Mouse (Mus musculus): ENCODE results near the gene Atf2. TPM values are rescaled to one million over a fixed set of nuclear protein-coding genes. Genes with fewer than 3 reads are reported as not detected.
A peak's percentile ranks its signal among the peaks of the same experiment; 100 is the strongest.
"Not testable (repeated sequence)": the region's sequence is repeated elsewhere in the genome, so short reads cannot be mapped to it uniquely, and the experiment has no call there.

The Atf2 gene
- 10 to 100 TPM; 78.5 to 81.2 TPM for total RNA-seq (2021)
- long read RNA-seq, experiment 1, full-length matches to known transcripts = 7 of 10 reads
- long read RNA-seq, experiment 1, partial matches to known transcripts = 1 of 10 reads
- long read RNA-seq, experiment 1, other reads (novel, unspliced or antisense) = 2 of 10 reads
- long read RNA-seq, experiment 2, full-length matches to known transcripts = 6 of 18 reads
- long read RNA-seq, experiment 2, partial matches to known transcripts = 5 of 18 reads
- long read RNA-seq, experiment 2, other reads (novel, unspliced or antisense) = 7 of 18 reads

DNA sequence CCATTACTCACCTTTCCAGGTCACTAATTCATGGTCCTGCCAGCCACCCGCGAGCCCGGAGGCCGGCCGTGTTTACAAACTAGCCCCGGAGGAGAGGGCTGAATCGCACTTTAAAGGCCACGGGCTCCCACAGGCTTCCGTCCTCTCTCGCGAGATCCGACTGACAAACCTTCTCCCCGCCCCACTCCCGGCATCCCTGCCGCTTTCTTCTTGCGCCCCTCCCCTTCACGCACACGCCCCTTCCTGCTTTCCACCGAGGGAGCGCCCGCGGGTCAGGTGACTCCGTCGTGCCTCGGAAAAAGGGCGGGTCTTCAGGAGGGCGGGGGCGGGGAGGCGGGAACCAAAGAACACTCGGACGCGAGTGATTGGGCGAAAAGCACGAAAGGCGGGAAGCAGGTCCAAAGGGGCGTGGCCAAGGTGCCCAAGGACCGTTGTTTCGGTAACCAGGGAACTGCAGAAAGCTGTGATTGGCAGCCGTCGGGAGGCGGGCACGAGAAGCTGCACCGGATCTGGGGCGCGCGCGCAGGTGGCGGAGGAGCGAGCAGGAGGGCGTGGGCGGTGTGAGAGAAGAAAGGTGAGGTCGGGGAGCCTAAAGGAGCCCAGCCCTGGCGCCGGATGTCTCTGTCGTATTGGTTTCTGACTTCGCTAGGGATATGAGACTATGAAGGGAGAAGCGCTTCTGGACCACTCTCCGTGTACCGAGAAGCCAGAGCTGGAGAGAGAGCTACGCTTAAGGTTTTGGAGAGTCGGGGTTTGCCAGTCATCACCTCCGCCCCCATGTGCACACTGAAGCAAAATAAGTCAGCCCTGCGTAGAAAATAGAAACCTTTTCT is at the start of gene Atf2:
Gene Atf2 (minus strand): TSS at position 176 of the 833 bp plus-strand sequence.
- peak; percentile 82 to 96 for DNase-seq (ENCODE audit: low spot score in 2 of 2)

DNA sequence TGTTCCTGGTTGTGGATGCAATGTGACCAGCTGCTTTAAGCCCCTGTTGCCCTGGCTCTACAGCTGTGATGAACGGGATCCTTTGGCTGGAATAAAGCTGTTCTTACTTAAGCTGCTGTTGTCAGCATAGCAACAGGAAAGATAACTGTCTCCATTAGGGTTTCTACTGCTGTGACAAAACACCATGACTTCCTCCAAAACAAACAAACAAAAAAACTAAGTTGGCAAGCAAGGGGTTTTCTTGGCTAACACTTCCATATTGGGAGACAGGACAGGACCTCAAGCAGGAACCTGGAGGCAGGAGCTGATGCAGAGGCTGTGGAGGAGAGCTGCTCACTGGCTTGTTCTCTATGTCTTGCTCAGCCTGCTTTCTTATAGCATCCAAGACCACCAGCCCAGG is 48.8 kb upstream of the Atf2 start:
- DNase-seq (ENCODE audit: low spot score in 2 of 2) = no peak

DNA sequence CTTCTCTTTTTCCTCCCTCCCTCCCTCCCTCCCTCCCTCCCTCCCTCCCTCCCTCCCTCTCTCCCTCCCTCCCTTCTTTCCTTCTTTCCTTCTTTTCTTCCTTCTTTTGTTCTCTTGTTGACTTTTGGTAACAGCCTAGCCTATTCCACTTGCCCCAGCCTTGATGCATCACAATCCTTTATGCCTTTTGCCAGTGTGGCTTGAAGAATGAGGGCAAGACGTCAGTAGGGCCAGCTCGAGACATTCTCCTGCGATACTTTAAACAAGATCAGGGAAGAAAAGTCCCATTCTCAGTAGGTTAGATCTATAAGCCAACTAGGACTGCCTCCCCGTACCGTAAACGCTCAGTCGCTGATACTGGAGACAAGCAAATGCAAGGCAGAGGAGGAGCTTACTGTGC is 48.0 kb upstream of the Atf2 start:
- DNase-seq (ENCODE audit: low spot score in 2 of 2) = no peak

DNA sequence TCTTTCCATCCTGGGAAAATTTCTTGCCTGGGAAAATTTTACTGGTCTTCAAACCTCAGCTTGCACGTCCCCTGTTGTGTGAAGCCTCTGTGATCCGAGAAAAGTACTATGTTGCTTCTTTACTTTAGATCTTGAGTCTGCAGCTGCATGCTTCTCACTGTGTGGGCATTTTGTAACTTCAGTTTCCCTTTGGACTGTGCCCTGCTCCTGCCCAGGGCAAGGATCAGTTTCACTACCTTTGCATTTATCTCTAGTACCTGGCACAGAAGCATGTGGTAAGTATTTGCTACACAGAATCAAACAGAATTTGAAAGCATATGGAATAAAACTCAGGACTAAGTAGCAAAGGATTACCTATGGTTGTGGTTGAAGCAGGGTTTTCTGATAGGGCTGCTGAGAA is 46.5 kb upstream of the Atf2 start:
- no peak for DNase-seq (ENCODE audit: low spot score in 2 of 2)

DNA sequence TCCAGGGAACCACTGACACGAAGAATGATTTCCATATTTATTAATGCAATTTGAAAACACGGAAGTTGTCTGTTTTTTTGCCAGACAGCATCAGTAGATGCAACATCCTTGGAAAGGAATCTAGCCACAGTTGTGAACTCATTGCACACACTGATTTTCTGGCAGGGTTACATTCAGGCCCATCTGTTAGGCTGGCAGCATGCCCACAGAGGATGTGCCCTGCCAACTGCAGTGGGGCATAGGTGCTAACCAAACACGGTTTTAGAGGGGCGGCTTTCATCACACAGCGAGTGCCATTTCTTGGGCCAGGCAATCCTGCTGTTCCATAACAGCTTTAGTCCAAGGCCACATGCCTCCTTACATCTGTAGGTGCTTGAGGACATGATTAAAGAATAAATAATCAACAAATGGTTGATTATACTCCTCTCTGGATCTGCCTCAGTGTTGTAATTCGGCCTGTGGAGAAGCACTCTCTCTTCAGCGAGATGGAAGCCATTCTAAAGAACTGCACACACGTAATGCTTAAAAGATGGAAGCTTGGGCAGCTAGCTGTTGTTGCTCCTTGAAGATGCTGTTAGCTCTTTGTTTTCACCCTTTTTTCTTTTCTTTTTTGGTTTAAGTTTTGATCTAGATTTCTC is 40.4 kb upstream of the Atf2 start:
- DNase-seq (ENCODE audit: low spot score in 2 of 2) = no peak

DNA sequence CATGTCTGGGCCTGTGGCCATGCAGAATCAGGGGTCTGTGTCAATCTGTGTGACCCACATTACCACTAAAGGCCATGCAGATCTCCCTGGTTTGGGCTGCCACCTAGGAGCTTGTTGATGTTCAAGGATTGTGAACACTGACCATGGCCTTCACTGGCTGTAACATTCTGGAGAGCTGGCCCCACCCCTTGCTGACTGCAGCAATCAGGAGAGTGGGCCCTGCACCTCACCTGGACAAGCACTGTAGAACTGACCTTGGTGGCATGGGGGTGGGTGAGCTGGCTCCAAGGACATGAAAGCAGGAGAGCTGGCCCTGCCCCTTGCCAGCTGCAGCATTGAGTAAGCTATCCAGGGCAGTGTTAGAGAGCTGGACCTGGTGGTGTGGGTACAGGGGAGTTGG is 35.3 kb upstream of the Atf2 start:
- DNase-seq (ENCODE audit: low spot score in 2 of 2) = no peak

DNA sequence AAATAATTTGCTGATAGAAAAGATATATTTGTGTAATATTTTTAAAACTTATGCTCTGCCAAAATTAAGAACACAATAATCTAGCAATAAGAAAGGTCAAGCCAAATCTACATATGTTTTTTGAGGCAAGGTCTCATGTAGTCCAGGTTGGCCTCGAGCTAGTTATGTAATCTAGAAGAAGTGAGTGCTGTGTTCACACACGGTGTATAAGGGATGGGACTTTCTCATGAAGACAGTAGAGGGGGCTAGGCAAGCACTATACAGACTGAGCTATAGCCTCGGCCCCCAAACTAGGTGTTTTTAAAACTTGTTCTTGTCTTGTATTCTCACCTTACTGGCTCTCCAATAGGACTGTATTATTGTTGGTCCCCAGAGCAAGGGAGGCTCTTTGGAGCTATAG is 33.1 kb upstream of the Atf2 start:
- no peak for DNase-seq (ENCODE audit: low spot score in 2 of 2)

DNA sequence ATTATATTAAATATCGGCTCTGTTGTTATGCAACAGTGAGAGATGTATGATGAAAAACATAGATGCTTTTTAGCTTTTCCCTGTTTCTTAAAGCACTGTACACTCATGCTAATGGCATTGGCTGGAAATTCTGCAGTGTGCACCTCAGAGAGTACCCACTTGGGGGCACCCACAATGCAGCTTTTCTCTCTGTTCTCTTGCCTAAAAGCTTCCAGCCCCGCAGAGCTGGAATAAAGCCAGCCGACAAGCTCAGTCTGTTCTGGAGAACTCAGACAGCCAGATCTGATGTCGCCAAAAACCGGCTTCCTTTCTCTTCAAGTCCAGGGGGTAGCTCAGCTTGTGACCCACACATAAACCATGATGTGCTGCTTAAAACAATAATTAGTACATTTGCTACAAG is 32.6 kb upstream of the Atf2 start:
- peak; percentile 38 to 58 for DNase-seq (ENCODE audit: low spot score in 2 of 2)

DNA sequence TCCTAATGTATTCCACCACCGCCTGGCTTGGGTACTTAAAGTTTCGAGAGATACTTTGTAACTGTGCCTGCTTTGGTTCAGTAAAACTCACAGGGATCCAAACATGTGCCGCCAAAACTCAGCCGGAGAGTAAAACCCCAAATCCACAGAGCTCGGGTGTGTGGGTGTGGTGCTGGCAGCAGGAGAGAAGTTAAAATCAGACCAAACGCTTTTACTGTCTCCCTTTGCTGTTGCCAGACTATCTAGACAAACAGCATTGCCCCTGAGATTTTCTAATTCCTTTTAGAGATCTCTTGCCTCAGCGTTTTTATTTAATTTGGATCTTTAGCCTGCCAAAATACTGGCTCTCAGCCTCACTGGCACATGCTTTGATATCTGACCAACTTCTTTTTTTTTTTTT is 27.2 kb upstream of the Atf2 start:
- DNase-seq (ENCODE audit: low spot score in 2 of 2) = no peak

DNA sequence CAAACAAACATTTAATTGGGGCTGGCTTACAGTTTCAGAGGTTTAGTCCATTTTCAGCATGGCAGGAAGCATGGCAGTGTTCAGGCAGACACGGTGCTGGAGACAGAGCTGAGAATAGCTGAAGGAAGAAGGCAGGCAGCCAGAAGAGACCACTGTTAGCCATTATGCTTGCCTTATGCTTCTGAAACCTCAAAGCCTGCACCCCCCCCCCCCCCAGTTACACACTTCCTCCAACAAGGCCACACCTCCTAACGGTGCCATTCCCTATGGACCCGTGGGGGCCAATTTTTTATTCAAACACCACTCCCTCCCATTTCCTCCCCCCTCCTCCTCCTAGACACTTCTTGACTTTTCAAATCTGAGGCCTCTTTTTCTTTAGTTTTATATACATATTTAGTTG is 19.8 kb upstream of the Atf2 start:
- no peak for DNase-seq (ENCODE audit: low spot score in 2 of 2)

DNA sequence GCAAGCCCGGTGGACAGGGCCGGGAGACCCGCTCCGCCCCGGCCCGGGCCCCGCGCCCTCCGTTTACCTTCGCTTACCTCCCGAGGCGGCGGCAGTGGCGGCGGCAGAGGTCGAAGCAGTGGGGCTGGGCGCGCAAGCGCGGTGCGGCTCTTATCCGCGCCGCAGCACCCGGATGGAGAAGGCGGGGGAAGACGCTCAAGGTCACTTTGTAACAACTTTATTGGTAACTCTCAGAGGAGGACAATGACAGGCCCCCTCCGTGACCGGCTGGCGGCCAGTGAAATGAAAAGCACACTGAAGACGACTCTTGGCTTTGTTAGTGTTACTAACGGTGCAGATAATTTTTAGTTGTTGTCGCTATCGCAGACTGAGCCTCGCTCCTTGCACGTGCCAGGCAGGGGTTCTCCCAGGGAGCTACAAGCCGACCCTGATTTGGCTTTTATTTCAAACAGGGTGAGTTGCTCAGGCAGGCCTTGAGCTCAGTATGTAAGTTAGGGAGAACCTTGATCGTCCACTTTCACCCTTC is 18.8 kb upstream of the Atf2 start, which contains the start of gene Atp5g3:
Gene Atp5g3 (minus strand): TSS at position 152 of the 526 bp plus-strand sequence.
- peak; percentile 83 to 88 for DNase-seq (ENCODE audit: low spot score in 2 of 2)

DNA sequence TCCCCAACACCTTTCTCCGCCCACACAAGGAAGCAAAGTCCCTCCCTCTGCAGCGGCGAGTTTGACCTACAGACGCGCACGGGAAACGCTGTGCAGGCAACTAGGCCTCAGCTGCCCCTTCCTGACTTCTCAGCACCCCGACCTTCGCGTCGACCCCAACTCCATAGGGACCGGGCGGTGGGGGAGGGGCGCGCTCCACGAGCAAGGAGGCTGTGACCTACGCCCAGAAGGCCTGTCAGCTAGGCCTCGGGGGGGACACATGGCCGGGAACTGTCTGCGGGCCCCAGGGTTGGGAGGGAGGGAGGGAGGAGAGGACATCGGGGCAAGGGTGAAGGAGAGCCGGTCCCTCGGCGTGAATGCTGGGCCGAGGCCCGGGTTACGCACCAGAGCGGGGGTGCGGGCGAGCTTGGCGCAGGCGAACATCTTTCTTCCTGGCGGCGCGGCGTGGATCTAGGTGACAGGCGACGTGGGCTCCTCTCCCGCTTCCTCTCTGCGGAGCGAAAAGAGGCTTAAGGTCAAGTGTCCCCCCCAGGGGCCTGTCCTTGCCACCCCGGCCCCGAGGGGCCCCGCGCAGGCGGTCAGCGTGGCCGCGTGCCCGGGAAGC is 18.2 kb upstream of the Atf2 start:
- DNase-seq (ENCODE audit: low spot score in 2 of 2) = peak; percentile 31 to 39

DNA sequence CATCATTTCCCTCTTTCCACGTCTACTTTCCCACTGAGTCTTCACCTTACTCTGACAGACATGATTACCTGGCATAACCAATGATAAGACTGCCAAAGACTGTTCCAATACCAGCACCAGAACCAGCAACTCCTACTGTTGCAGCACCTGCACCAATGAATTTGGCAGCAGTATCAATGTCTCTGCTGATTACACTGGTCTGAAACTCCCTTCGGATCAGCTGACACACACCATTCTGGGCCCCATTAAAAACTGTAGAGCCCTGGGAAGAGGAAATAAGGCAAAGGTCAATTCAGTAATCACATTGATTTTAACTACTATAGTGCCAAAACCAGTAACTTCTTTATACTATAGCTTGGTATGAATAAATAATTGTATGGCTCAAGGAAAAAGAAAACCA is 16.7 kb upstream of the Atf2 start:
- no peak for DNase-seq (ENCODE audit: low spot score in 2 of 2)

DNA sequence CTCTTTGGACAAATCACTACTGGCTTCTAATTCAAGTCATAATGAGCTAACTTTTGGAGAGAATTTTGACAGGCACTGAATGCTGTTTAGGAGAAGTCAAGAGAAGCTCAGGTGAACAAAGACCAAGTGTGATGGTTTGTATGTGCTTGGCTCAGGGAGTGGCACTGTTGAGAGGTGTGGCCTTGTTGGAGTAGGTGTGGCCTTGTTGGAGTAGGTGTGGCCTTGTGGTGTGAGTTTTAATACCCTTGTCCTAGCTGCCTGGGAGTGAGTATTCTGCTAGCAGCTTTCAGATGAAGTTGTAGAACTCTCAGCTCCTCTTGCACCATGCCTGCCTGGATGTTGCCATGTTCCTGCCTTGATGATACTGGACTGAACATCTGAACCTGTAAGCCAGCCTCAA is 12.2 kb upstream of the Atf2 start:
- DNase-seq (ENCODE audit: low spot score in 2 of 2) = not testable (repeated sequence)

DNA sequence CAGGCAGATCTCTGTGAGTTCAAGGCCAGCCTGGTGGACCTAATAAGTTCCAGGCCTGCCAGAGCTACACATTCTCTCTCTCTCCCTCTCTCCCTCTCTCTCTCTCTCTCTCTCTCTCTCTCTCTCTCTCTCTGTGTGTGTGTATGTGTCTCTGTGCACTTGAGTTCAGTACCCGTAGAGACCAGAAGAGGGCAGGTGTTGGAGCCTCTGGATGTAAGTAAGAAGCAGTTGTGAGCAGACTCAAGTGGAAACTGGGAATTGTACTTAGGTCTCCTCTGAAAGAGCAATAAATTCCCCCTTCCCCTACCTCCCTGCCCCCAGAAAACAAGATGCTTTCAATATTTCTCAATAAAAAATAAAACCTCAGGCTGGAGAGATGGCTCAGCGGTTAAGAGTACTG is 11.1 kb upstream of the Atf2 start:
- no peak for DNase-seq (ENCODE audit: low spot score in 2 of 2)

DNA sequence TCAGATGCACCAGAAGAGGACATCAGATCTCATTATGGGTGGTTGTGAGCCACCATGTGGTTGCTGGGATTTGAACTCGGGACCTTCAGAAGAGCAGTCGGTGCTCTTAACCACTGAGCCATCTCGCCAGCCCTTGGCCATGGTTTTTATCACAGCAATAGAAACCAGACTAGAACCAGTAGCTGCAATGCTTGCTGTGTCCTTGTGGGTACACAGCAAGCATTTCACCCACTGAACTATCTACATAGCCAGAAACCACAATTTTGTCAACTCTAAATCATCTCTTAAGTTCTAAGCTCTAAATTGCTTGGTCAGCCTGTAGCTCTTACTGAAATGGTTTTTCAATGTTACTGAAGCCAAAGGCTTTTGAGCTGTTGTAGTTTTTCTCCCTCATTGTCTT is 9.9 kb upstream of the Atf2 start:
- DNase-seq (ENCODE audit: low spot score in 2 of 2) = not testable (repeated sequence)

DNA sequence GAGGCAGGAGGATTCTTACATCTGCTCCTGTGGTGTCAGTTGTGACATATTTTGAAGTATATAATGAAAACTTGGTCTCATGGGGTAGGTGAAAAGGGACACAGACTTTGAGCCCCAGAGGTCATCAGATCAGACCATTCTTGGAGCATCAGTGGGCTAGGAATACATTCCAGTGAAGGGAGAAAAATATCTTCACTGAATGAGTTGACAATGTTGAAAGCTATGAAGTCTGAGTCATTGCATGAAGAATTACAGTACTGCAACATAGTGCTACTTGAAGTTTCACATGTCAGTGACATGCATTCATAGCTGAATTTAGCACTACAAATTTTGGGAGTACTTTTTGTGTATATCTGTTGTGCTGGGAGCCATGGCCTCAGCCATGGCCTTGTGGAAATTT is 8.7 kb upstream of the Atf2 start:
- no peak for DNase-seq (ENCODE audit: low spot score in 2 of 2)

DNA sequence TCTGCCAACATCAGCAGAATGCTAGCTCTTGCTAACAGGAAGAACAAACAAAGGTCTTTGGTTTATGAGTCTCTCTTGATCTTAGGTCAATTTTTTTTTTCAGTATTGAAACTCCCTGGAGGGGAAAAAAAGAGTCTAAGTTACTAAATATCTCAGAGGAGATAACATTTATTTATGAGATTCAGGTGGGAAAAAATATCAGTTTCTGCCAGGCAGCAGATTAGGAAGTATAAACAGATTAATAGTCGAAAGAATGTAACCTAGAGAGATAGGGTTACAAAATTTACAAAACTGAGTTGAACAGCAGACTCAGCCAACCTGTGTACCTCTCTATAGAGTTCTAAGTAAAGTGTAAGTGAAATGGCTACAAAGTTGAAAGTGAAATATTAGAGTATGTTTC is 7.9 kb upstream of the Atf2 start:
- no peak for DNase-seq (ENCODE audit: low spot score in 2 of 2)

DNA sequence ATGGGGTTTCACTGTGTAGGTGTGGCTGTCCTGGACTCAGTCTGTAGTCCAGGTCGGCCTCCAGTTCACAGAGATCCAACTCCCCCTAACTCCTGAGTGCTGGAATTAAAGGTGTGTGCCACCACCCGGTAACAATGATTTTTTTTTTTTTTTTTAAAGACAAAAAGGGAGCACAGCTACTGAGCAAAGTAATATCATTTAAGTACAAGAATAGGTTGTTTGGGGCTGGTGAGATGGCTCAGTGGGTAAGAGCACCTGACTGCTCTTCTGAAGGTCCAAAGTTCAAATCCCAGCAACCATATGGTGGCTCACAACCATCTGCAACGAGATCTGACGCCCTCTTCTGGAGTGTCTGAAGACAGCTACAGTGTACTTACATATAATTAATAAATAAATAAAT is 4.5 kb upstream of the Atf2 start:
- DNase-seq (ENCODE audit: low spot score in 2 of 2) = not testable (repeated sequence)

DNA sequence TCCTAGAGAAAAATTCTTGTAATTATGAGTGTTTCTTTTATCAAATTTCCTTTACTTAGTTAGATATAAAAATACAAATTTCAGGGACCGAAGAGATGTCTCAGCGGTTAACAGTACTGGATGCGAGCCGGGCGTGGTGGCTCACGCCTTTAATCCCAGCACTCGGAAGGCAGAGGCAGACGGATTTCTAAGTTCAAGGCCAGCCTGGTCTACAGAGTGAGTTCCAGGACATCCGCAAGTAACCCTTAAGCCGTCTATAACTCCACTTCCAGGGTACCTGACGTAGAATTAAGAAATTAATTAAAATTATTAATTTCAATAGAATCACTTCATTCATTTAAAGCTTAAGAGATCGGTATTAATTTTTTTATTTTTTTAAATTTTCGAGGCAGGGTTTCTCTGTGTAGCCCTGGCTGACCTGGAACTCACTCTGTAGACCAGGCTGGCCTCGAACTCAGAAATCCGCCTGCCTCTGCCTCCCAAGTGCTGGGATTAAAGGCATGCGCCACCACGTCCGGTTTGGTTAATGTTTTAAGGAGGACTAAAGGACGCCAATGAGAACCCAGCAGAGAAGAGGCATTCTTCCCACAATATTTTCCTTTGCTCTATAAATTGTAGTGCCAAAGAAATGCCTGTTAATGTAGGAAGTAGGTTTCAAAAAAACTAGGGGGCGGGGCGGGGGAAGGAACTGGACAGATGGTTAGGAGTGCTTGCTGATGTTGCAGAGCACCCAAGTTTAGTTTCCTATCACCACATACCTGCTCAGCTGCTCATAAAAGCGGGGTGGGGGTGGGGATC is 1.2 kb upstream of the Atf2 start:
- no peak for DNase-seq (ENCODE audit: low spot score in 2 of 2)

All from adrenal gland, postnatal 4 days (tissue).